Mouse (Mus musculus) liver, embryonic 14.5 days (tissue): ENCODE data around the gene Mbnl2.

Experiments used
- CTCF ChIP-seq: IDR thresholded peaks from 2 replicates; pipeline ENCODE4 v1.5.1; 2016; ENCODE audit warnings: antibody characterized with exemption, low read depth, control low read depth
- EP300 ChIP-seq: IDR thresholded peaks from 2 replicates; pipeline ENCODE4 v1.6.1; 2016; ENCODE audit warnings: antibody characterized with exemption, low read depth

DNA sequence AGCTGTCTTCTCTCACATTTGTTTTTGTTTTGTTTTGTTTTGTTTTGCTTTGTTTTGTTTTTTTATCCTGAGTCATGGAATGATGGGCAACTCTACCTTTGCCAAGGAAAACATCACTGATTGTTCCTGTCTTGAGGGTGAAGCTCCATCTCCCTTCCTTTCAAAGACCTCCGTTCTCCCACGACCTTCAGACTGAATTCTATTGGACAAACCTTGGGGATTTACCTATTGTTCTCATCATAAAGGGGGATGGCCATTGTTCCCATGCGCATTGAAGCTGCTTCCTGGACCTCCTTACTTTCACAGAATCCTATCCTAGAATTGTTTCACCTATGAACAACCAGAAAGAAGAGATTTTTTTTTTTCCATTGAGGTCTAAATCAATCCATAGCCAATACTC is 118.7 kb downstream of the Mbnl2 start:
- TF ChIP-seq CTCF (no peak), EP300 (no peak)
